Mouse (Mus musculus) E14TG2a.4 (cell line): ENCODE results near the gene Tmem243.

Experiments used
- CTCF ChIP-seq: conservative IDR thresholded peaks from 2 replicates; pipeline ENCODE4 v1.5.1; 2014; ENCODE audit warnings: low read length
- NANOG ChIP-seq: IDR thresholded peaks from 2 replicates; pipeline ENCODE4 v1.6.1; 2014; ENCODE audit warnings: borderline replicate concordance, low read length, mixed read lengths

DNA sequence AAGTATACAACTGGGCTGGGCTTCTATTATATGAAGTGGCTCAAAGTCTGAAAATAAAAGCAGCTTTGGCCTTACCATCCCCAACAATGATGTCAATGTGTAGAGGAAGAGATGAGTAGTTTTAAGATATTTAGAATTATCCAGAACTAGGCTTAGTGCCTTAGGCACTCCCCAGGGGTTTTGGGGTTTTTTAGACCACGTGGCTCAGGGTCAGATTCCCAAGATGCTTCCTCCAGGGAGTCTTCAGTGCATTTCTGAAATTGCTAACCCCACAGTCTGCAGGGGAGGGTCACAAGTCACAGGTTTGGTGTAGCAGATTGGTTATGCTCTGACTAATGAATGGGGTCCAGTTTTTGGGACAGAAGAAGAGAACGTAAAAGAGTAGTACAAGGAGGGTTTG is 10.8 kb downstream of the Tmem243 start:
- TF ChIP-seq CTCF: no peak
- TF ChIP-seq NANOG: no peak
